Mouse (Mus musculus) brain, embryonic 14.5 days (tissue): ENCODE results near the gene H2afy2.

Source experiments
- CTCF ChIP-seq: fragments of 200-500 bp; IDR thresholded peaks from 2 replicates; pipeline ENCODE4 v1.5.1; 2012; ENCODE audit warnings: inconsistent platforms, mild to moderate bottlenecking, moderate library complexity, borderline replicate concordance; ENCODE audit not compliant: insufficient read depth, insufficient read length; ENCODE audit errors: extremely low read depth
- POLR2A ChIP-seq: fragments of 200-500 bp; IDR thresholded peaks from 2 replicates; pipeline ENCODE4 v1.6.1; 2012; ENCODE audit warnings: mild to moderate bottlenecking, inconsistent platforms, borderline replicate concordance; ENCODE audit not compliant: poor library complexity, insufficient read depth, insufficient read length, severe bottlenecking; ENCODE audit errors: extremely low read depth

DNA sequence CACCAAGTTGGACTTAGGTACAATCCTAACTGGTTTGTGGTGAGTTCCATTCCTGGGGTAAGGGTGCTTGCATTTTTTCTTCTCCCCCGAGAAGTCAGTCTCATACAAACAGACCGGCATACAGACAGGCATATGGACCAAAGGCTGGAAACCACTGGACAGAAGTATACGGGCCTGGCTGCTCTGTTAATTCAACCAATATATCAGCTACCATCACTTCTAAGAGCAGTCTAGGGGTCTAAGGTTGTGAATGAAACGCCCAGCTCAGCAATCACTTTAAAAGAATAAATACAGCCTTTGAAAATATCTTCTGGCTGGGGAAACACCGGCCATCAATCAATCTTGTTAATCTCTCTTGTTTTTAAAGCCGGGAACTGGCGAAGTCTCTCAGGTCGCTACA lies 11.5 kb upstream of the H2afy2 start:
- TF ChIP-seq CTCF (no peak), POLR2A (no peak)
